Comparison of ENCODE assay signal across 35 mouse cellular contexts in the genomic region with DNA sequence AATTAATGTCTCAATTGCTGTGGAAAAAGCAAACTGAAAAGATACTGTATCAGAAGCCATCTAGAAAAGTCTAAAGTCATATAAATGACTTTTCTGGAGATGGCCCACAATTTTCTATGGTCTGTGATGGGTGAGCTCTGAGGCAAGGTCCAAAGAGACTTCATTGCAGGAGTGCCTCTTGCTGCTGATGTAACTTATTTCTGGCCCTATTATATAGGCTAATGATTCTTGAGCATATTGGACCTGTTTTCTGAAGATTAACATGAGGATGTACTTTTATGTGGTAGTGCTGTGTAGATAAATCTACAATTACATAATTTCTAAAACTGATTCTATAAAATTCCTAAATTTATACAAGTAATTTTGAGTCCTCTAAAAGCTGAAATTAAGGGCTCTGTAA. TPM values are rescaled to one million over a fixed set of nuclear protein-coding genes. Genes with fewer than 3 reads are reported as not detected.
"Had no signal": no experiment of that assay in that cellular context is flagged by ENCODE, and none has a peak within 500 bp of the region (broad histone marks: within the 10 kb centered on the region; RNA-seq: fewer than 3 reads in every experiment).

No protein-coding gene starts in this region.

- H3K4me1 ChIP-seq: embryonic facial prominence, embryonic 10.5 days; embryonic facial prominence, embryonic 12.5 days; embryonic facial prominence, embryonic 13.5 days; embryonic facial prominence, embryonic 15.5 days; forebrain, embryonic 10.5 days; forebrain, embryonic 12.5 days; forebrain, embryonic 13.5 days; forebrain, embryonic 15.5 days had no signal

- ATAC-seq: forebrain, embryonic 13.5 days; forebrain, embryonic 14.5 days; forebrain, embryonic 15.5 days; forebrain, embryonic 16.5 days; forebrain, postnatal 0 days had no signal

- DNase-seq: cerebellum, adult 2 months; cerebellum, adult 8-10 months; cerebellum, adult 9-10 months; cerebellum, adult 9-11 months; cerebellum, postnatal 10 days; cerebellum, postnatal 14 days; cerebellum, postnatal 25 days; cerebellum, postnatal 36 days; embryo, embryonic 11 days; forebrain, postnatal 0 days; gastrocnemius, adult 2 months; gastrocnemius, postnatal 10 days; gastrocnemius, postnatal 14 days; gastrocnemius, postnatal 25 days; gastrocnemius, postnatal 36 days; heart, adult 11 months; heart, adult 18-20 months; heart, adult 2 months had no signal

- H3K4me2 ChIP-seq: embryonic facial prominence, embryonic 12.5 days; embryonic facial prominence, embryonic 13.5 days; embryonic facial prominence, embryonic 15.5 days; forebrain, embryonic 12.5 days; forebrain, embryonic 13.5 days; forebrain, embryonic 15.5 days had no signal

- H3K9me3 ChIP-seq: embryonic facial prominence, embryonic 10.5 days; embryonic facial prominence, embryonic 12.5 days; embryonic facial prominence, embryonic 13.5 days; embryonic facial prominence, embryonic 15.5 days; forebrain, embryonic 10.5 days; forebrain, embryonic 12.5 days; forebrain, embryonic 13.5 days; forebrain, embryonic 15.5 days had no signal

- H3K27me3 ChIP-seq: embryonic facial prominence, embryonic 12.5 days; embryonic facial prominence, embryonic 13.5 days; embryonic facial prominence, embryonic 15.5 days; forebrain, embryonic 12.5 days; forebrain, embryonic 13.5 days; forebrain, embryonic 15.5 days had no signal

- H3K27ac ChIP-seq: embryonic facial prominence, embryonic 10.5 days; embryonic facial prominence, embryonic 12.5 days; embryonic facial prominence, embryonic 13.5 days; embryonic facial prominence, embryonic 15.5 days; forebrain, embryonic 10.5 days; forebrain, embryonic 12.5 days; forebrain, embryonic 13.5 days; forebrain, embryonic 15.5 days; gastrocnemius, adult 2 months; heart, adult 2 months had no signal

- H3K4me3 ChIP-seq: embryonic facial prominence, embryonic 10.5 days; embryonic facial prominence, embryonic 12.5 days; embryonic facial prominence, embryonic 13.5 days; embryonic facial prominence, embryonic 15.5 days; erythroblast, embryonic 14.5 days; forebrain, embryonic 10.5 days; forebrain, embryonic 12.5 days; forebrain, embryonic 13.5 days; forebrain, embryonic 15.5 days; gastrocnemius, adult 2 months; heart, adult 2 months had no signal

- H3K9ac ChIP-seq: embryonic facial prominence, embryonic 12.5 days; embryonic facial prominence, embryonic 13.5 days; embryonic facial prominence, embryonic 15.5 days; forebrain, embryonic 12.5 days; forebrain, embryonic 13.5 days; forebrain, embryonic 15.5 days; forebrain, postnatal 0 days had no signal

- H3K36me3 ChIP-seq: embryonic facial prominence, embryonic 10.5 days; embryonic facial prominence, embryonic 12.5 days; embryonic facial prominence, embryonic 13.5 days; embryonic facial prominence, embryonic 15.5 days; forebrain, embryonic 10.5 days; forebrain, embryonic 12.5 days; forebrain, embryonic 15.5 days had no signal

RNA-seq across cellular contexts. Expression of gene Gm8298, which starts 47.7 kb away (rescaled TPM):
- polyA plus RNA-seq: cerebellum, adult 2 months; cortical plate, adult 2 months; embryonic facial prominence, embryonic 10.5 days; embryonic facial prominence, embryonic 11.5 days; embryonic facial prominence, embryonic 12.5 days; embryonic facial prominence, embryonic 13.5 days; embryonic facial prominence, embryonic 14.5 days; embryonic facial prominence, embryonic 15.5 days; erythroblast, embryonic 14.5 days; forebrain, embryonic 10.5 days; forebrain, embryonic 11.5 days; forebrain, embryonic 12.5 days; forebrain, embryonic 13.5 days; forebrain, embryonic 14.5 days; forebrain, embryonic 15.5 days; forebrain, embryonic 16.5 days; forebrain, postnatal 0 days; frontal cortex, adult 2 months; gonadal fat pad, adult 2 months; heart, adult 2 months had no signal
